Mouse (Mus musculus): ENCODE measurements around the gene Trim56. TPM values are rescaled to one million over a fixed set of nuclear protein-coding genes. Genes with fewer than 3 reads are reported as not detected.
"Not testable (repeated sequence)": the region's sequence is repeated elsewhere in the genome, so short reads cannot be mapped to it uniquely, and the experiment has no call there.

Gene Trim56
- polyA plus RNA-seq, 1 experiment, result 5.9 TPM

DNA sequence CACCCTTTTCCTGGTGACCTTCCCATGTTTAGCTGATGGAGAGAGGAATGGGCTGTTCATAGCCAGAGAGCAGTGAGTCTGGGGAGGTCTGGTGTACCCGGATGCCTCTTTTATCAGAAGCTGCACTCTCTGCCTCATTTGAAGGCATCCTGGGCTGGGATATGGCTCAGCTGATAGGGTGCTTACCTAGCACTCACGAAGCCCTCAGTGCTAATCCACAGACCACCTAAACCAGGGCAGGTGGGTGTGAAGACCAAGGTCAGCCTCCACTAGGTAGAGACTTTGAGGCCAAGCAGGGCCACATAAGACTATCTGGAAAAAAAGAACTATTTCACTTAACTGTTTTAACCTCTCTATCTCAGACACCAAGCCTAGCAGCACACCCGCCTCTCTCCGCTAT is 7.5 kb upstream of the Trim56 start:
- H3K79me2 ChIP-seq (ENCODE audit: control insufficient read depth, insufficient read depth), result no peaks in the 10 kb centered on the region
- H3K4me3 ChIP-seq, result no peak overlapping the region
- no peak overlapping the region for H3ac ChIP-seq (ENCODE audit: control insufficient read depth, insufficient read length)
- no peaks in the 10 kb centered on the region for H3K36me3 ChIP-seq (ENCODE audit: control insufficient read depth, insufficient read depth)
- TF ChIP-seq CEBPB (IDR thresholded peaks at IDR 0.05; ENCODE audit: insufficient read depth, poor library complexity, severe bottlenecking), result no peak
- no peaks in the 10 kb centered on the region for H3K27me3 ChIP-seq (ENCODE audit: control insufficient read depth, insufficient read depth, insufficient read length)
- peak overlapping the region; percentile 6 for H3K4me2 ChIP-seq (ENCODE audit: low read depth)

- Histone ChIP-seq H3K79me2 (ENCODE audit: control insufficient read depth, insufficient read depth) (no peaks in the 10 kb centered on the region), H3K4me3 (no peak overlapping the region), H3K36me3 (ENCODE audit: control insufficient read depth, insufficient read depth) (no peaks in the 10 kb centered on the region), H3K4me2 (ENCODE audit: low read depth) (peak overlapping the region; percentile 49), H3K27me3 (ENCODE audit: control insufficient read depth, insufficient read depth, insufficient read length) (no peaks in the 10 kb centered on the region), H3ac (ENCODE audit: control insufficient read depth, insufficient read length) (no peak overlapping the region)
- no peak for TF ChIP-seq MYOG (IDR thresholded peaks at IDR 0.05; ENCODE audit: control insufficient read depth in 1 of 3, insufficient read depth in 1 of 3, insufficient read length in 2 of 3, low read depth in 2 of 3)
- no peak for TF ChIP-seq TCF3 (IDR thresholded peaks at IDR 0.05; ENCODE audit: insufficient read length, low read depth)
- TF ChIP-seq POLR2AphosphoS2 (IDR thresholded peaks at IDR 0.05; ENCODE audit: insufficient read length, low read depth), result no peak
- no peak for TF ChIP-seq POLR2A (IDR thresholded peaks at IDR 0.05; ENCODE audit: insufficient read length, low read depth)
- TF ChIP-seq CEBPB (IDR thresholded peaks at IDR 0.05; ENCODE audit: insufficient read depth, poor library complexity, severe bottlenecking), result no peak
- no peak for TF ChIP-seq SRF (IDR thresholded peaks at IDR 0.05; ENCODE audit: control insufficient read depth, insufficient read length, low read depth)
- no peak for TF ChIP-seq TCF12 (IDR thresholded peaks at IDR 0.05; ENCODE audit: insufficient read depth, poor library complexity, severe bottlenecking)
- TF ChIP-seq REST (IDR thresholded peaks at IDR 0.05; ENCODE audit: insufficient read depth, insufficient read length), result no peak
- no peak for TF ChIP-seq USF1 (IDR thresholded peaks at IDR 0.05; ENCODE audit: low read depth)
- TF ChIP-seq MAX (IDR thresholded peaks at IDR 0.05; ENCODE audit: low read depth), result no peak
- TF ChIP-seq E2F4 (IDR thresholded peaks at IDR 0.05; ENCODE audit: insufficient read depth), result no peak
- no peak for TF ChIP-seq MYOD1 (IDR thresholded peaks at IDR 0.05; ENCODE audit: control insufficient read depth in 1 of 3, insufficient read length in 2 of 3, low read depth in 2 of 3)
Observed at GRCm38 (mm10) chr5:137122686-137123193, 6.7 kb upstream of the Trim56 start.

- H3K36me3 ChIP-seq (ENCODE audit: control insufficient read depth, insufficient read depth), result no peaks in the 10 kb centered on the region
- H3ac ChIP-seq (ENCODE audit: control insufficient read depth, insufficient read length), result no peak overlapping the region
- H3K4me2 ChIP-seq (ENCODE audit: low read depth), result no peak overlapping the region
- no peak for TF ChIP-seq USF1 (IDR thresholded peaks at IDR 0.05; ENCODE audit: low read depth)
- no peak for TF ChIP-seq MAX (IDR thresholded peaks at IDR 0.05; ENCODE audit: low read depth)
- TF ChIP-seq E2F4 (IDR thresholded peaks at IDR 0.05; ENCODE audit: insufficient read depth), result no peak
- TF ChIP-seq MYOG (IDR thresholded peaks at IDR 0.05; ENCODE audit: control insufficient read depth in 1 of 3, insufficient read depth in 1 of 3, insufficient read length in 2 of 3, low read depth in 2 of 3), result no peak
- TF ChIP-seq TCF12 (IDR thresholded peaks at IDR 0.05; ENCODE audit: insufficient read depth, poor library complexity, severe bottlenecking), result no peak
- TF ChIP-seq TCF3 (IDR thresholded peaks at IDR 0.05; ENCODE audit: insufficient read length, low read depth), result no peak
- no peak for TF ChIP-seq SRF (IDR thresholded peaks at IDR 0.05; ENCODE audit: control insufficient read depth, insufficient read length, low read depth)
- TF ChIP-seq REST (IDR thresholded peaks at IDR 0.05; ENCODE audit: insufficient read depth, insufficient read length), result no peak
- no peak for TF ChIP-seq POLR2AphosphoS2 (IDR thresholded peaks at IDR 0.05; ENCODE audit: insufficient read length, low read depth)
- no peak for TF ChIP-seq MYOD1 (IDR thresholded peaks at IDR 0.05; ENCODE audit: control insufficient read depth in 1 of 3, insufficient read length in 2 of 3, low read depth in 2 of 3)
- TF ChIP-seq POLR2A (IDR thresholded peaks at IDR 0.05; ENCODE audit: insufficient read length, low read depth), result no peak
- TF ChIP-seq CEBPB (IDR thresholded peaks at IDR 0.05; ENCODE audit: insufficient read depth, poor library complexity, severe bottlenecking), result no peak
- H3K79me2 ChIP-seq (ENCODE audit: control insufficient read depth, insufficient read depth), result no peaks in the 10 kb centered on the region
- H3K4me3 ChIP-seq, result no peak overlapping the region
- no peaks in the 10 kb centered on the region for H3K27me3 ChIP-seq (ENCODE audit: control insufficient read depth, insufficient read depth, insufficient read length)
Observed at GRCm38 (mm10) chr5:137121280-137121679, 5.3 kb upstream of the Trim56 start.

- Histone ChIP-seq H3K27me3 (ENCODE audit: control insufficient read depth, insufficient read depth, insufficient read length) (no peaks in the 10 kb centered on the region), H3K4me2 (ENCODE audit: low read depth) (no peak overlapping the region), H3K4me3 (no peak overlapping the region), H3ac (ENCODE audit: control insufficient read depth, insufficient read length) (no peak overlapping the region), H3K79me2 (ENCODE audit: control insufficient read depth, insufficient read depth) (peaks cover 12% of the 10 kb centered on the region), H3K36me3 (ENCODE audit: control insufficient read depth, insufficient read depth) (no peaks in the 10 kb centered on the region)
- no peak for TF ChIP-seq POLR2A (IDR thresholded peaks at IDR 0.05; ENCODE audit: insufficient read length, low read depth)
- no peak for TF ChIP-seq E2F4 (IDR thresholded peaks at IDR 0.05; ENCODE audit: insufficient read depth)
- TF ChIP-seq USF1 (IDR thresholded peaks at IDR 0.05; ENCODE audit: low read depth), result no peak
- TF ChIP-seq REST (IDR thresholded peaks at IDR 0.05; ENCODE audit: insufficient read depth, insufficient read length), result no peak
- no peak for TF ChIP-seq MYOG (IDR thresholded peaks at IDR 0.05; ENCODE audit: control insufficient read depth in 1 of 3, insufficient read depth in 1 of 3, insufficient read length in 2 of 3, low read depth in 2 of 3)
- no peak for TF ChIP-seq CEBPB (IDR thresholded peaks at IDR 0.05; ENCODE audit: insufficient read depth, poor library complexity, severe bottlenecking)
- no peak for TF ChIP-seq MYOD1 (IDR thresholded peaks at IDR 0.05; ENCODE audit: control insufficient read depth in 1 of 3, insufficient read length in 2 of 3, low read depth in 2 of 3)
- no peak for TF ChIP-seq TCF12 (IDR thresholded peaks at IDR 0.05; ENCODE audit: insufficient read depth, poor library complexity, severe bottlenecking)
- TF ChIP-seq POLR2AphosphoS2 (IDR thresholded peaks at IDR 0.05; ENCODE audit: insufficient read length, low read depth), result no peak
- TF ChIP-seq MAX (IDR thresholded peaks at IDR 0.05; ENCODE audit: low read depth), result no peak
- TF ChIP-seq SRF (IDR thresholded peaks at IDR 0.05; ENCODE audit: control insufficient read depth, insufficient read length, low read depth), result no peak
- TF ChIP-seq TCF3 (IDR thresholded peaks at IDR 0.05; ENCODE audit: insufficient read length, low read depth), result no peak
Observed at GRCm38 (mm10) chr5:137118878-137119277, 2.9 kb upstream of the Trim56 start.

DNA sequence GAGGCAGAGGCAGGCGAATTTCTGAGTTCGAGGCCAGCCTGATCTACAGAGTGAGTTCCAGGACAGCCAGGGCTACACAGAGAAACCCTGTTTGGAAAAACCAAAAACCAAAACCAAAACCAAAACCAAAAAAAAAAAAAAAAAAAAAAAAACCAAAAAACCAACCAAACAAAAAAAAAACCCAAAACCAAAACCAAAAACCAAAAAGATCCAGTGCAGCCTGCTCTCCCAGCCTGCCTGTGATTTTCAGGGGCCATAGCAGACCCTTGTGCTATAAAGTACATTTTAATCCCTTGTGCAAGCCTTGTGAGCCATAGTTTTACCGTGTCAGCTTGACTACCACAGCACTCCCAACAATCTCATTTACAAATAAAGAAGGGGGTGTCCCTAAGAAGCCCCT is 2.0 kb upstream of the Trim56 start:
- H3K27me3 ChIP-seq (ENCODE audit: control insufficient read depth, insufficient read depth, insufficient read length); H3ac ChIP-seq (ENCODE audit: control insufficient read depth, insufficient read length); H3K4me3 ChIP-seq; H3K36me3 ChIP-seq (ENCODE audit: control insufficient read depth, insufficient read depth); H3K4me2 ChIP-seq (ENCODE audit: low read depth): not testable (repeated sequence)
- H3K79me2 ChIP-seq (ENCODE audit: control insufficient read depth, insufficient read depth), result peaks cover 12% of the 10 kb centered on the region
